Mouse (Mus musculus): ENCODE measurements around the gene Riox2.
"Not testable (repeated sequence)": the region's sequence is repeated elsewhere in the genome, so short reads cannot be mapped to it uniquely, and the experiment has no call there.

The Riox2 gene

GRCm38 (mm10) chr16:59471637-59472278 is at the start of gene Riox2:
Riox2 (plus strand) TSS chr16:59471775.
- DNase-seq: peak; percentile 81

GRCm38 (mm10) chr16:59427960-59428359 is 43.6 kb upstream of the Riox2 start:
- no peak for DNase-seq

GRCm38 (mm10) chr16:59433181-59433580 is 38.4 kb upstream of the Riox2 start:
- no peak for DNase-seq

- DNase-seq: no peak
Observed at GRCm38 (mm10) chr16:59444880-59445559, 26.6 kb upstream of the Riox2 start.

GRCm38 (mm10) chr16:59448181-59448580 is 23.4 kb upstream of the Riox2 start:
- no peak for DNase-seq

GRCm38 (mm10) chr16:59449092-59449491 is 22.5 kb upstream of the Riox2 start:
- no peak for DNase-seq

GRCm38 (mm10) chr16:59451813-59452212 is 19.8 kb upstream of the Riox2 start:
- DNase-seq: no peak

GRCm38 (mm10) chr16:59459259-59459861 is 12.2 kb upstream of the Riox2 start:
- not testable (repeated sequence) for DNase-seq

GRCm38 (mm10) chr16:59463567-59463966 is 8.0 kb upstream of the Riox2 start:
- no peak for DNase-seq

- no peak for DNase-seq
Observed at GRCm38 (mm10) chr16:59463973-59464372, 7.6 kb upstream of the Riox2 start.

- DNase-seq: no peak
Observed at GRCm38 (mm10) chr16:59469846-59470245, 1.7 kb upstream of the Riox2 start.

GRCm38 (mm10) chr16:59472546-59472945 is 971 bp downstream of the Riox2 start:
- no peak for DNase-seq

GRCm38 (mm10) chr16:59474788-59475187 is 3.2 kb downstream of the Riox2 start:
- peak; percentile 68 for DNase-seq

GRCm38 (mm10) chr16:59477955-59478354 is 6.4 kb downstream of the Riox2 start:
- DNase-seq: no peak

GRCm38 (mm10) chr16:59487239-59487638 is 15.7 kb downstream of the Riox2 start:
- DNase-seq: no peak

GRCm38 (mm10) chr16:59487975-59488548 is 16.5 kb downstream of the Riox2 start:
- no peak for DNase-seq

- no peak for DNase-seq
Observed at GRCm38 (mm10) chr16:59493199-59493598, 21.6 kb downstream of the Riox2 start.

GRCm38 (mm10) chr16:59497947-59498346 is 26.4 kb downstream of the Riox2 start:
- no peak for DNase-seq

GRCm38 (mm10) chr16:59499180-59499579 is 27.6 kb downstream of the Riox2 start:
- no peak for DNase-seq

GRCm38 (mm10) chr16:59509830-59510229 is 38.3 kb downstream of the Riox2 start:
- DNase-seq: no peak

- no peak for DNase-seq
Observed at GRCm38 (mm10) chr16:59515169-59515568, 43.6 kb downstream of the Riox2 start.

GRCm38 (mm10) chr16:59516965-59517364 is 45.4 kb downstream of the Riox2 start:
- DNase-seq: no peak

- DNase-seq: no peak
Observed at GRCm38 (mm10) chr16:59517447-59518219, 46.1 kb downstream of the Riox2 start.

Data from right cerebral cortex, postnatal 4 days (tissue).